Mouse (Mus musculus) midbrain, embryonic 11.5 days (tissue): ENCODE measurements around the gene Micu1. TPM values are rescaled to one million over a fixed set of nuclear protein-coding genes. Genes with fewer than 3 reads are reported as not detected.

Experiments
- ATAC-seq: fragments of 200-750 bp; cut with Nextera tagmentation; 2 replicates; pipeline ENCODE4 v1.8.0; 2017; ENCODE audit warnings: moderate TSS enrichment, moderate library complexity; ENCODE audit not compliant: low FRiP score
- DNase-seq: peaks from one replicate; pipeline ENCODE4 v3.0.0; 2015; ENCODE audit warnings: low spot score; ENCODE audit errors: missing footprints
- H3K27ac ChIP-seq: fragments of 300-500 bp; sonication (generic); 2 replicates; pipeline ENCODE4 v1.5.1; 2014; ENCODE audit warnings: low read depth, low read length
- H3K27me3 ChIP-seq: fragments of 300-500 bp; sonication (generic); 2 replicates; pipeline ENCODE4 v1.6.1; 2014; ENCODE audit warnings: mild to moderate bottlenecking, low read length, moderate library complexity, mixed read lengths; ENCODE audit not compliant: control insufficient read depth, insufficient read depth
- H3K36me3 ChIP-seq: fragments of 300-500 bp; sonication (generic); 2 replicates; pipeline ENCODE4 v1.6.1; 2014; ENCODE audit warnings: mild to moderate bottlenecking, low read length, moderate library complexity, mixed read lengths; ENCODE audit not compliant: control insufficient read depth, insufficient read depth
- H3K4me1 ChIP-seq: fragments of 300-500 bp; sonication (generic); 2 replicates; pipeline ENCODE4 v1.6.1; 2014; ENCODE audit warnings: low read length; ENCODE audit not compliant: control insufficient read depth, insufficient read depth
- H3K4me2 ChIP-seq: fragments of 300-500 bp; sonication (generic); 2 replicates; pipeline ENCODE4 v1.6.1; 2014; ENCODE audit warnings: mild to moderate bottlenecking, moderate library complexity
- H3K4me3 ChIP-seq: fragments of 300-500 bp; sonication (generic); 2 replicates; pipeline ENCODE4 v1.5.1; 2014; ENCODE audit warnings: low read depth, low read length
- H3K9ac ChIP-seq: fragments of 300-500 bp; sonication (generic); 2 replicates; pipeline ENCODE4 v1.6.1; 2014; ENCODE audit warnings: low read length
- H3K9me3 ChIP-seq: fragments of 300-500 bp; sonication (generic); 2 replicates; pipeline ENCODE4 v1.6.1; 2016; ENCODE audit warnings: low read length; ENCODE audit not compliant: control insufficient read depth
- WGBS: fragments of 180-500 bp; shearing (Covaris S2); extraction: QIAGEN DNeasy Blood & Tissue Kit; methylation state at CpG from one replicate; pipeline ENCODE4 v1.1.7; 2014; 5-methylcytosine and 5-hydroxymethylcytosine counted together
- polyA plus RNA-seq: library from polyadenylated mRNA; unstranded; fragments of >200 nt; fragmentation: Nextera tagmentation; extraction: Ambion mirVana; gene quantifications from 2 replicates; pipeline ENCODE4 v1.2.1, GENCODE M21; 2014

The Micu1 gene
- polyA plus RNA-seq, 1 experiment from 2014 or later = 57.0 TPM

DNA sequence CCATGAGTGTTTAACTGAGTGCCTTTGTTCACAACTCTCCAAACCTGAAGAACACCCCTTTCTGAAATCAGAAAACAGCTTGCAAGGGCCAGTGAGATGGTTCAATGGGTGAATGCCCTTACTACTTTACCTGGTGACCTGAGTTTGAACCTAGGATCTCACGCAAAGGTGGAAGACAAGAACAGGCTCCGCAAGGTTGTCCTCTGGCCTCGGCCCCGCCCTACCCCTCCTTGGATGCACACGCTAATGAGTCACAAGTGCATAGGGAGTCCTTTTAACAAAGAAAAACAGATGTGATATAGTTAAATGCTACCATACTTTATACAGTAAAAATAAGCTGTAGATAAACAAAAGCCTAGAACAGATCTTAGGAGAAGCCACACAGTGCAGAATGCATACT lies 135.2 kb downstream of the Micu1 start:
- no peaks in the 10 kb centered on the region for H3K27me3 ChIP-seq
- H3K36me3 ChIP-seq = no peaks in the 10 kb centered on the region
- H3K27ac ChIP-seq = no peak overlapping the region
- ATAC-seq (no peak), DNase-seq (no peak)
- H3K4me1 ChIP-seq = no peaks in the 10 kb centered on the region
- H3K9ac ChIP-seq = no peak overlapping the region
- whole genome bisulfite sequencing = 92% methylated on average over 5 of the region's 5 CpGs
- H3K4me2 ChIP-seq = no peak overlapping the region
- no peak overlapping the region for H3K4me3 ChIP-seq
- H3K9me3 ChIP-seq = no peaks in the 10 kb centered on the region

GRCm38 (mm10) chr10:59841434-59841833 lies 139.2 kb downstream of the Micu1 start:
- Histone ChIP-seq H3K27me3 (no peaks in the 10 kb centered on the region), H3K4me3 (no peak overlapping the region), H3K36me3 (no peaks in the 10 kb centered on the region), H3K4me1 (no peaks in the 10 kb centered on the region), H3K4me2 (no peak overlapping the region), H3K9me3 (no peaks in the 10 kb centered on the region), H3K9ac (no peak overlapping the region), H3K27ac (no peak overlapping the region)
- DNase-seq (no peak), ATAC-seq (no peak)
- 95% methylated on average over 8 of the region's 8 CpGs for WGBS

DNA sequence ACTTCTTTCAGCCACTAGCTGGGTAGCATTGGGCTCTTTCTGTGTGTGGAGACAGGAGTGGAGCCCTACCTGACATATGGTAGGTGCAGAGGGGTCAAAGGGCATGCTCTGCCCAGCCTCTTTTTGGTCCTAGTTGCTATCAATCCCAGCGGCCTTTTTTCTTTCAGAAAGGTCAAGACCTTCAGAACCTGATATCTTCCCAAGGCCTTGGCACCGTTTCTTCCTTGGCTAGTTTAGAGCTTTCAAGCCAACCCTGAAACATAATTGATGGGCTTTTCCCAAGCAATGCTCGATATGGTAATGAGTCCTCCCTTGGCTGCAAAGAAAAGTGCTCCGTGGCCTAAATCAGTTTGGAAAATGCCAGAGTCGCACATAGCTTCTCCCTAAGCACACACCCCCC lies 140.8 kb downstream of the Micu1 start:
- no peak overlapping the region for H3K4me2 ChIP-seq
- DNase-seq (no peak), ATAC-seq (no peak)
- no peak overlapping the region for H3K27ac ChIP-seq
- H3K4me1 ChIP-seq = no peaks in the 10 kb centered on the region
- WGBS = 49% methylated on average over 5 of the region's 5 CpGs
- H3K9ac ChIP-seq = no peak overlapping the region
- no peaks in the 10 kb centered on the region for H3K9me3 ChIP-seq
- H3K27me3 ChIP-seq = no peaks in the 10 kb centered on the region
- H3K4me3 ChIP-seq = no peak overlapping the region
- H3K36me3 ChIP-seq = no peaks in the 10 kb centered on the region

DNA sequence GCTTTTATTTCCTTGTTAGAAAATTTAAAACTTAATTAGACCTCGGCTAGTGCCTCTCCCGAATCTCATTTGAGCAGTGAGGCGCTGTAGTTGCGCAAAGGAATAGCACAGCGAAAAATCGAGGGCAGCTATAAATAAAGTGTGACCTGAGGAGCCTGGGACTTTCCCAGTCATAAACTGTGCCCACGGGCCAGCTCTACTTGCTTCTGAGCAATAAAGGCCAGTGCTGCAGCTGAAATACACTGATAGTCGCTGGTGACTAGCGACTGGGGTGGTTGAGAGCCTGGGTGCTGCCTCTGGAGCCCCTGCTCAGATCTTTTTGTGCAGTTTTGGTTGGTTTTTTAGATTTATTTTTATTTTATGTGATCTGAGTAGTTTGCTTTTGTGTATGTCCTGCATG lies 142.4 kb downstream of the Micu1 start:
- 91% methylated on average over 9 of the region's 9 CpGs for WGBS
- DNase-seq = no peak
- H3K27me3 ChIP-seq = no peaks in the 10 kb centered on the region
- no peaks in the 10 kb centered on the region for H3K9me3 ChIP-seq
- no peak overlapping the region for H3K27ac ChIP-seq
- H3K9ac ChIP-seq = no peak overlapping the region
- no peaks in the 10 kb centered on the region for H3K4me1 ChIP-seq
- H3K4me3 ChIP-seq = no peak overlapping the region
- H3K4me2 ChIP-seq = no peak overlapping the region
- no peaks in the 10 kb centered on the region for H3K36me3 ChIP-seq
- no peak for ATAC-seq

DNA sequence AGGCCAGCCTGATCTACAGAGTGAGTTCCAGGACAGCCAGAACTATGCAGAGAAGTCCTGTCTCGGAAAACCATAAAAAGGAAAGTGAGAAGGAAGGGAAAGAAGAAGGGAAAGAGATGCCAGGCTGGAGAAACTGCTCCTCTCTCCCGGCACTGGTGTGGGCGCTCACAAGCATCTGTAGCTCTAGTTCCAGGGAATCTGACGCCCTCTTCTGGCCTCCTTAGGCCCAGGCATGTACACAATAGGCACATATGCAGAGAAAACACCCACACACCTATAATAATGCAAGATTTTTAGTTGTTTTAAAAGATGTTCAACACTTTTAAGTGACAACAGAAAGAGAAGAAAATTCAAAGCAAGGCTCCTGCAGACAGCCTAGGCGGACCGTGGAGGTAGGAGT lies 144.1 kb downstream of the Micu1 start:
- no peak overlapping the region for H3K4me2 ChIP-seq
- H3K9ac ChIP-seq = no peak overlapping the region
- WGBS = 78% methylated on average over 6 of the region's 6 CpGs
- no peak for ATAC-seq
- H3K9me3 ChIP-seq = no peaks in the 10 kb centered on the region
- no peak overlapping the region for H3K27ac ChIP-seq
- H3K36me3 ChIP-seq = no peaks in the 10 kb centered on the region
- H3K27me3 ChIP-seq = no peaks in the 10 kb centered on the region
- H3K4me3 ChIP-seq = no peak overlapping the region
- no peaks in the 10 kb centered on the region for H3K4me1 ChIP-seq
- no peak for DNase-seq

DNA sequence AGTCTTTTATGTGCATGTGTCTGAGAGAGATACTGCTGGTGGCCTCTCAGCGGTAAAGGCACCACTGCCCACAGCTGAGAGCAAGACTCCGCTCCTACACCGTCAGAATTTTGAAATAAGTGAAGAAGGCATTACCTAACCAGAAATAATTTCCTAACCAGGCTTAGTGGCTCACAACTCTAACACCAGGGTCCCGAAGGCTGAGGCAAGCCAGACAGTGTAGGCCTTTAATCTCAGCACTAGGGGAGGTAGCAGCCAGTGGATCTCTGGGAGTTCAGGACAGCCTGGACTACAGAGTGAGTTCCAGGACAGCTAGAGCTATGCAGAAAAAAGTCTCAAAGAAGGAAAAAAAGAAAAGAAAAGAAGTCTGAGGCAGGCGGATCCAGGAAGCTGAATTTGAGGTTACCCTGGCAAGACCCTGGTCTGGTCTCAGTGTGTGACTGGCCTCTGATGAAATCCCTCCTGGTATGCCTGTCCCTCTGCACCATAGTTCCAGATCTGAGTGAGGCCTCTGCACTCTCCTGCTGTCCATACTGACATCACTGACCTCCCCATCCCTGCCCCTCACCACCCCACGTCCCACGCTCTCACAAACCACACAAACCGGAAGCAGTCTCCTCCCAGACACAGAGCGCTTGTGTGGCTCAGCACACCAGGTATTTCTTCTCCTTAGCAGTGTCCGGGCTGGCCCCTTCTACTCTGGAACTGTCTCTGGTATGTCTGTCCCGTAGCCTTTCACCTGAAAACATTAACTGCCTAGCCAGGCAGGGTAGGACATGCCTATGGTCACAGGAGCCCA lies 146.0 kb downstream of the Micu1 start:
- H3K4me2 ChIP-seq = no peak overlapping the region
- peak; percentile 51 for DNase-seq
- no peak overlapping the region for H3K4me3 ChIP-seq
- H3K9me3 ChIP-seq = no peaks in the 10 kb centered on the region
- H3K27me3 ChIP-seq = no peaks in the 10 kb centered on the region
- H3K36me3 ChIP-seq = no peaks in the 10 kb centered on the region
- 80% methylated on average over 11 of the region's 11 CpGs for WGBS
- no peak for ATAC-seq
- H3K4me1 ChIP-seq = no peaks in the 10 kb centered on the region
- H3K9ac ChIP-seq = no peak overlapping the region
- H3K27ac ChIP-seq = no peak overlapping the region

- 71% methylated on average over 9 of the region's 9 CpGs for WGBS
- no peak for DNase-seq
- H3K9ac ChIP-seq = no peak overlapping the region
- H3K4me2 ChIP-seq = no peak overlapping the region
- H3K4me3 ChIP-seq = no peak overlapping the region
- H3K36me3 ChIP-seq = no peaks in the 10 kb centered on the region
- no peaks in the 10 kb centered on the region for H3K9me3 ChIP-seq
- H3K27ac ChIP-seq = no peak overlapping the region
- no peaks in the 10 kb centered on the region for H3K27me3 ChIP-seq
- ATAC-seq = no peak
- H3K4me1 ChIP-seq = no peaks in the 10 kb centered on the region
Measured at GRCm38 (mm10) chr10:59848953-59849352, 146.7 kb downstream of the Micu1 start.

- Histone ChIP-seq H3K9ac (no peak overlapping the region), H3K4me3 (no peak overlapping the region), H3K9me3 (no peaks in the 10 kb centered on the region), H3K27ac (no peak overlapping the region), H3K27me3 (no peaks in the 10 kb centered on the region), H3K4me1 (no peaks in the 10 kb centered on the region), H3K36me3 (no peaks in the 10 kb centered on the region), H3K4me2 (no peak overlapping the region)
- WGBS = 78% methylated on average over 7 of the region's 7 CpGs
- DNase-seq = no peak
- ATAC-seq = no peak
Measured at GRCm38 (mm10) chr10:59849371-59849770, 147.1 kb downstream of the Micu1 start.

- no peak for DNase-seq
- H3K9ac ChIP-seq = no peak overlapping the region
Measured at GRCm38 (mm10) chr10:59857157-59857556, 154.9 kb downstream of the Micu1 start.

More at GRCm38 (mm10) chr10:59857157-59857556, 154.9 kb downstream of the Micu1 start:
- Histone ChIP-seq H3K27me3 (no peaks in the 10 kb centered on the region), H3K4me3 (no peak overlapping the region), H3K9me3 (no peaks in the 10 kb centered on the region), H3K36me3 (no peaks in the 10 kb centered on the region), H3K4me1 (no peaks in the 10 kb centered on the region), H3K4me2 (no peak overlapping the region), H3K27ac (no peak overlapping the region)
- WGBS = 87% methylated on average over 5 of the region's 5 CpGs
- ATAC-seq = no peak
